Mouse (Mus musculus): ENCODE results near the gene Gjb3. TPM values are rescaled to one million over a fixed set of nuclear protein-coding genes. Genes with fewer than 3 reads are reported as not detected.

Gene Gjb3
- 0.08 and 0.09 TPM in 2 replicates for polyA plus RNA-seq (2015; fragmentation: Nextera tagmentation; extraction: Ambion mirVana)

GRCm38 (mm10) chr4:127330181-127331100 is at the start of gene Gjb3:
Gjb3 (minus strand) TSS chr4:127330844.
- 0 out of 2 replicates have a peak, but pooled peaks cover 5% of the 10 kb centered on the region for H3K4me1 ChIP-seq (replicated peaks)
- no peaks in the 10 kb centered on the region for H3K36me3 ChIP-seq
- no peak within 1 kb of the TSS for H3K27ac ChIP-seq
- ATAC-seq (ENCODE audit: low read depth): no peak
- no peak within 1 kb of the TSS for H3K4me3 ChIP-seq (replicated peaks)
- no peaks in the 10 kb centered on the region for H3K9me3 ChIP-seq (replicated peaks)
- H3K27me3 ChIP-seq: peaks cover 61% of the 10 kb centered on the region
- WGBS (ENCODE audit: insufficient replicate concordance): 4% methylated on average over 49 of the region's 49 CpGs
- no peak within 1 kb of the TSS for H3K9ac ChIP-seq
- peak within 1 kb of the TSS; percentile 21 for H3K4me2 ChIP-seq
- DNase-seq: no peak

DNA sequence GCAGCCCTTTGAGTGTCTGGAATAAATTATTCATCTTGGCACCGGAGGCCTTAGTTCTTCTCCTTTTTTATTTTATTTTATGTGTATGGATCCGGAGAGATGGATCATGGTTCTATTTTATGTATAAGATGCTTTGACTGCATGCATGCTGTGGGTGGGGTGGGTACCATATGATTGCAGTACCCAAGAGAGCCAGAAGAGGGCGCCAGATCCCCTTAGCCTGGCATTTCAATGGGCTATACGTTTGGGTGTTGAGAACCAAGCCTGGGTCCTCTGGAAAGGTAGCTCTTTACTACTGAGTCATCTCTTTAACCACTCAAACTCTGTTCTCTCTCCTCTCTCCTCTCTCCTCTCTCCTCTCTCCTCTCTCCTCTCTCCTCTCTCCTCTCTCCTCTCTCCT is 46.7 kb upstream of the Gjb3 start:
- H3K36me3 ChIP-seq: no peaks in the 10 kb centered on the region
- no peaks in the 10 kb centered on the region for H3K4me1 ChIP-seq (replicated peaks)
- no peak overlapping the region for H3K27ac ChIP-seq
- no peak for DNase-seq
- no peak overlapping the region for H3K4me3 ChIP-seq (replicated peaks)
- WGBS (ENCODE audit: insufficient replicate concordance): 27% methylated on average over 4 of the region's 4 CpGs
- no peak overlapping the region for H3K9ac ChIP-seq
- H3K4me2 ChIP-seq: no peak overlapping the region
- ATAC-seq (ENCODE audit: low read depth): no peak
- H3K27me3 ChIP-seq: no peaks in the 10 kb centered on the region
- H3K9me3 ChIP-seq (replicated peaks): no peaks in the 10 kb centered on the region

GRCm38 (mm10) chr4:127375541-127376177 is 45.0 kb upstream of the Gjb3 start:
- WGBS (ENCODE audit: insufficient replicate concordance): 77% methylated on average over 17 of the region's 17 CpGs
- H3K9ac ChIP-seq: no peak overlapping the region
- no peak overlapping the region for H3K4me2 ChIP-seq
- H3K4me1 ChIP-seq (replicated peaks): no peaks in the 10 kb centered on the region
- H3K4me3 ChIP-seq (replicated peaks): no peak overlapping the region
- no peaks in the 10 kb centered on the region for H3K27me3 ChIP-seq
- DNase-seq (no peak), ATAC-seq (ENCODE audit: low read depth) (no peak)
- no peaks in the 10 kb centered on the region for H3K36me3 ChIP-seq
- H3K9me3 ChIP-seq (replicated peaks): no peaks in the 10 kb centered on the region
- no peak overlapping the region for H3K27ac ChIP-seq

- Histone ChIP-seq H3K9ac (no peak overlapping the region), H3K4me3 (replicated peaks) (no peak overlapping the region), H3K4me2 (no peak overlapping the region), H3K36me3 (no peaks in the 10 kb centered on the region), H3K27me3 (no peaks in the 10 kb centered on the region), H3K9me3 (replicated peaks) (no peaks in the 10 kb centered on the region), H3K27ac (no peak overlapping the region), H3K4me1 (replicated peaks) (no peaks in the 10 kb centered on the region)
- no peak for ATAC-seq (ENCODE audit: low read depth)
- 60% methylated on average over 4 of the region's 4 CpGs for WGBS (ENCODE audit: insufficient replicate concordance)
- no peak for DNase-seq
Observed at GRCm38 (mm10) chr4:127374645-127375044, 44.0 kb upstream of the Gjb3 start.

DNA sequence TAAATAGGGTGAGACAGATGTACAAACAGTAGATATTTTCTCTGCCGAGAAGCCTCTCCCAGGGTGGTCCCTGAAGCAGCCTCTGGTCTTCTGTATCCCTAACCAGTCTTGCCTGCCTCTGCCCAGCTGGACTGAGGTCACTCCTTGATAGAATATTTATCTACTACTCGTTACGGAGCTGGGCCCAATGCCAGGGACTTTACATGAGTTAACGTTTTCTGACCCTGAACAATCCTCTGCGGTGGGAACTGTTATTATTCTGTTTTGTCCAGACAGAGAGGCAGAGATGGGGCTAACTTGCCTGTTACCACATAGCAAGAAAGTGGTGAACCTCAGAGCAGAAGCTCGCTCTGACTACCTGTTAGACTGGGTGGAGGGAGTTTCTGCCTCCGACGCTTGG is 42.8 kb upstream of the Gjb3 start:
- H3K9me3 ChIP-seq (replicated peaks): no peaks in the 10 kb centered on the region
- no peaks in the 10 kb centered on the region for H3K27me3 ChIP-seq
- ATAC-seq (ENCODE audit: low read depth) (no peak), DNase-seq (no peak)
- no peak overlapping the region for H3K4me3 ChIP-seq (replicated peaks)
- WGBS (ENCODE audit: insufficient replicate concordance): 59% methylated on average over 8 of the region's 8 CpGs
- no peak overlapping the region for H3K4me2 ChIP-seq
- no peaks in the 10 kb centered on the region for H3K4me1 ChIP-seq (replicated peaks)
- no peaks in the 10 kb centered on the region for H3K36me3 ChIP-seq
- H3K9ac ChIP-seq: no peak overlapping the region
- H3K27ac ChIP-seq: no peak overlapping the region

- Histone ChIP-seq H3K9ac (no peak overlapping the region), H3K9me3 (replicated peaks) (no peaks in the 10 kb centered on the region), H3K4me3 (replicated peaks) (no peak overlapping the region), H3K4me2 (no peak overlapping the region), H3K27ac (no peak overlapping the region), H3K27me3 (no peaks in the 10 kb centered on the region), H3K4me1 (replicated peaks) (no peaks in the 10 kb centered on the region), H3K36me3 (no peaks in the 10 kb centered on the region)
- no peak for ATAC-seq (ENCODE audit: low read depth)
- WGBS (ENCODE audit: insufficient replicate concordance): 53% methylated on average over 5 of the region's 5 CpGs
- no peak for DNase-seq
Observed at GRCm38 (mm10) chr4:127371546-127371945, 40.9 kb upstream of the Gjb3 start.

- Histone ChIP-seq H3K4me3 (replicated peaks) (no peak overlapping the region), H3K9me3 (replicated peaks) (no peaks in the 10 kb centered on the region), H3K4me2 (no peak overlapping the region), H3K27me3 (no peaks in the 10 kb centered on the region), H3K4me1 (replicated peaks) (no peaks in the 10 kb centered on the region), H3K27ac (no peak overlapping the region), H3K36me3 (no peaks in the 10 kb centered on the region), H3K9ac (no peak overlapping the region)
- ATAC-seq (ENCODE audit: low read depth) (no peak), DNase-seq (no peak)
- WGBS (ENCODE audit: insufficient replicate concordance): 44% methylated on average over 2 of the region's 2 CpGs
Observed at GRCm38 (mm10) chr4:127370447-127370846, 39.8 kb upstream of the Gjb3 start.

DNA sequence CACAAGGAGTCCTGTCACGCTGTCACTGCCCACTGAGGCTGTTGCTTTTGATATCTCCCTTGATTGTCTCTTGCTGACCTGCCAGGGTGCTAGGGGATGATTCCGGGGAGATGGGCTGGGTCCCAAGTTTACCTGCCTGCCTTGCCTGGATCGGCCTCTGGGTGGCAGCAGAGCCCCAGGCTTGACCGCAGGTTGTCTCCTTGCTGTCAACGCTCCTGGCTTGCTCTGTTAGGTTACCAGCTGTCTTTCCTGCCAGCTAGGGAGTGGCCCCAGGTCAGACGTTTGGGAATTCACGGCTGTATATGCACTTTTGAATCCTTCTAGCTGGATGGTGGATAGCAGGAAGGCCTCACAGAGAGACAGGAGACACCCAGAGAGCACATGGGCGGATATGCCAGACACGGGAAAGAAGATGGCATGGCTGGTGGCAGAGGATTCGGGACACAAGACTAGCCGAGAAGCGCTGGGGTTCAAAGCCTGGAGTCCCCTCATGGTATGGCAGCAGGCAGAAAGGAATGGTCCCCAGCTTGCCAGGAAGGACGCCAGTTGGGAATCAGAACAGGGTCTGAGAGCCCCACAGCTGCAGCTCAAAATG is 37.8 kb upstream of the Gjb3 start:
- Histone ChIP-seq H3K9ac (no peak overlapping the region), H3K27ac (no peak overlapping the region), H3K27me3 (no peaks in the 10 kb centered on the region), H3K36me3 (no peaks in the 10 kb centered on the region), H3K4me2 (no peak overlapping the region), H3K9me3 (replicated peaks) (no peaks in the 10 kb centered on the region), H3K4me1 (replicated peaks) (no peaks in the 10 kb centered on the region), H3K4me3 (replicated peaks) (no peak overlapping the region)
- ATAC-seq (ENCODE audit: low read depth): no peak
- DNase-seq: peak; percentile 17
- WGBS (ENCODE audit: insufficient replicate concordance): 24% methylated on average over 13 of the region's 13 CpGs

GRCm38 (mm10) chr4:127365834-127366233 is 35.2 kb upstream of the Gjb3 start:
- ATAC-seq (ENCODE audit: low read depth): no peak
- Histone ChIP-seq H3K36me3 (no peaks in the 10 kb centered on the region), H3K27me3 (no peaks in the 10 kb centered on the region), H3K9ac (no peak overlapping the region), H3K4me1 (replicated peaks) (no peaks in the 10 kb centered on the region), H3K4me2 (no peak overlapping the region), H3K9me3 (replicated peaks) (no peaks in the 10 kb centered on the region), H3K4me3 (replicated peaks) (no peak overlapping the region), H3K27ac (no peak overlapping the region)
- 33% methylated on average over 4 of the region's 4 CpGs for WGBS (ENCODE audit: insufficient replicate concordance)
- no peak for DNase-seq

GRCm38 (mm10) chr4:127365433-127365832 is 34.8 kb upstream of the Gjb3 start:
- Histone ChIP-seq H3K9ac (no peak overlapping the region), H3K9me3 (replicated peaks) (no peaks in the 10 kb centered on the region), H3K4me3 (replicated peaks) (no peak overlapping the region), H3K4me2 (no peak overlapping the region), H3K27ac (no peak overlapping the region), H3K27me3 (no peaks in the 10 kb centered on the region), H3K4me1 (replicated peaks) (no peaks in the 10 kb centered on the region), H3K36me3 (no peaks in the 10 kb centered on the region)
- no peak for DNase-seq
- 31% methylated on average over 5 of the region's 5 CpGs for WGBS (ENCODE audit: insufficient replicate concordance)
- ATAC-seq (ENCODE audit: low read depth): no peak

DNA sequence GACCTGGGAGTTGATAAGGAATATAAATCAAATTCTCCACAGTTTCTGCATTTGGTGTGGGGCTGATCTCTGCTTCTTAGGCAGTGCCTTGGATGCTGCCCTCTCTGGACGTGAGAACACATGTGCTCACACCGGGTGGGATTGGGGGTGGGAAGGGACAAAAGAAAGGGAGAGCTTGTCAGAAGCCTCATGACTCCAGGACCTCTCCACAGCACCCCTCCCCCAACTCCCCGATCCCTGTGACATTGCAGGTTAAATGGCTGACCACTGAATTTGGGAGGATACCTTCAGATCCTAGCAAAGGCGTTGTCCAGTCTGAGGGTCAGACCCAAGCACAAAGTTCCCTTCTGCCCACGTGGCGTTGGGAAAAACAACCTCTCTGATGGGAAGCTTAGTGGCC is 33.8 kb upstream of the Gjb3 start:
- no peak for DNase-seq
- ATAC-seq (ENCODE audit: low read depth): no peak
- Histone ChIP-seq H3K4me3 (replicated peaks) (no peak overlapping the region), H3K27ac (no peak overlapping the region), H3K27me3 (no peaks in the 10 kb centered on the region), H3K9me3 (replicated peaks) (no peaks in the 10 kb centered on the region), H3K4me1 (replicated peaks) (no peaks in the 10 kb centered on the region), H3K4me2 (no peak overlapping the region), H3K36me3 (no peaks in the 10 kb centered on the region), H3K9ac (no peak overlapping the region)
- WGBS (ENCODE audit: insufficient replicate concordance): 52% methylated on average over 6 of the region's 6 CpGs
